Mouse (Mus musculus) embryonic fibroblast, embryonic 13.5 days (primary cell): ENCODE measurements around the gene Spsb1.

Experiments used
- CTCF ChIP-seq: IDR thresholded peaks from 2 replicates; pipeline ENCODE4 v1.5.1; 2011; ENCODE audit warnings: mild to moderate bottlenecking, control low read depth, low read length, moderate library complexity, borderline replicate concordance; ENCODE audit not compliant: insufficient read depth
- POLR2A ChIP-seq: IDR thresholded peaks from 2 replicates; pipeline ENCODE4 v1.6.1; 2011; ENCODE audit warnings: low read depth, mild to moderate bottlenecking, control low read depth, low read length, moderate library complexity

DNA sequence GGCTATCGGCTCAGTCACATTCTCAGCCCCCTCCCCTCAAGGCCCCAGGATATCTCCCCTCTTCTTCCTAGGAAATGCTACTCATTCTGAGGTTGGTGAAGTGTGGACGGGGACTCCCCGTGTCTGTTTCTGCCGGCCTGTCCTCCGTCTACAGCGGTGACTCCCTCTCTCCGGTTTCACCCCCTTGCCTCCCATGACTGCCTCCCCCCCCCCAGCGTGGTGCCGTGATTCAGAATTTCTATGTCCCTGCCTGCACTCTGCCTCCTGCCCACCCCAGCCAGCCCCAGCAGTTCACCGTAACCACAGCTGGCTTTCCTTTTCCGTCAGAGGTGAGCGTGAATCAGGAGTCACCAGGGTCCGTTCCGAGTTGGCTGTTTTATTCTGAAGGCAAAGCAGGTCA, 86.1 kb downstream of the Spsb1 start:
- no peak for TF ChIP-seq CTCF
- no peak for TF ChIP-seq POLR2A
